Mouse (Mus musculus): Measurements from ENCODE around the gene Aqp5. TPM values are rescaled to one million over a fixed set of nuclear protein-coding genes. Genes with fewer than 3 reads are reported as not detected.

The Aqp5 gene
- polyA plus RNA-seq, 1 experiment from 2014 or later: 0.72 TPM

GRCm38 (mm10) chr15:99589237-99589636, 1.3 kb upstream of the Aqp5 start:
- no peak for ATAC-seq (ENCODE audit: insufficient number of reproducible peaks, insufficient read depth, low FRiP score, low read depth)
- Histone ChIP-seq H3K9me3 (ENCODE audit: control insufficient read depth, low read depth, low read length) (no peaks in the 10 kb centered on the region), H3K4me3 (ENCODE audit: low read depth, low read length) (no peak overlapping the region), H3K4me1 (ENCODE audit: control insufficient read depth, insufficient read depth, low read length) (peaks cover 15% of the 10 kb centered on the region), H3K36me3 (ENCODE audit: control insufficient read depth, insufficient read depth, low read length) (no peaks in the 10 kb centered on the region), H3K27me3 (ENCODE audit: control insufficient read depth, insufficient read depth, low read length) (peaks cover 88% of the 10 kb centered on the region), H3K4me2 (replicated peaks; ENCODE audit: low read depth, low read length) (no peak overlapping the region), H3K9ac (replicated peaks; ENCODE audit: low read depth, low read length) (no peak overlapping the region), H3K27ac (ENCODE audit: low read length) (no peak overlapping the region)
- 11% methylated on average over 9 of the region's 9 CpGs for WGBS

DNA sequence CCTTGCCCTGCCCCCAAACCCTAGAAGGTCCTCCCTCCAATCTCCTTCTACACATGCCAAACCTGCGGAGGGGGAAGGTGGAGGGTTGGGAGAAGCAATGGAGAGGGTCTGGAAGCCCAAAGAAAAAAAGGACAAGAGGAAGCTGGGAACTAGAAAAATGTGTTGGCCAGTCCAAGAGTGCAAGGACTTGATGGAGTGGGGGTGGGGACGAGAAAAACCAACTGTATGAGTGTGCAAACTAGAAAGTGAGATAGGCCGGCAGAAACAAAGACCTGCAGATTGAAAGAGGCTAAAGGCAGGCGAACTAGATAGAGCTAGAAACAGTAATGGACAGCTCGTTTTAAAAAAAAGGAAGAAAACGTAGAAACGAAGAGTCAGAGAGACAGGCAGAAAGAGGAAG, 878 bp upstream of the Aqp5 start:
- Histone ChIP-seq H3K4me2 (replicated peaks; ENCODE audit: low read depth, low read length) (no peak overlapping the region), H3K4me1 (ENCODE audit: control insufficient read depth, insufficient read depth, low read length) (peaks cover 10% of the 10 kb centered on the region), H3K9ac (replicated peaks; ENCODE audit: low read depth, low read length) (no peak overlapping the region), H3K36me3 (ENCODE audit: control insufficient read depth, insufficient read depth, low read length) (no peaks in the 10 kb centered on the region), H3K27me3 (ENCODE audit: control insufficient read depth, insufficient read depth, low read length) (peaks cover 87% of the 10 kb centered on the region), H3K9me3 (ENCODE audit: control insufficient read depth, low read depth, low read length) (no peaks in the 10 kb centered on the region), H3K4me3 (ENCODE audit: low read depth, low read length) (no peak overlapping the region), H3K27ac (ENCODE audit: low read length) (no peak overlapping the region)
- 20% methylated on average over 7 of the region's 7 CpGs for WGBS
- no peak for ATAC-seq (ENCODE audit: insufficient number of reproducible peaks, insufficient read depth, low FRiP score, low read depth)

GRCm38 (mm10) chr15:99592177-99592576, 1.6 kb downstream of the Aqp5 start:
- no peak overlapping the region for H3K9ac ChIP-seq (replicated peaks; ENCODE audit: low read depth, low read length)
- H3K4me2 ChIP-seq (replicated peaks; ENCODE audit: low read depth, low read length): no peak overlapping the region
- no peak for ATAC-seq (ENCODE audit: insufficient number of reproducible peaks, insufficient read depth, low FRiP score, low read depth)
- WGBS: 63% methylated on average over 8 of the region's 8 CpGs
- H3K36me3 ChIP-seq (ENCODE audit: control insufficient read depth, insufficient read depth, low read length): no peaks in the 10 kb centered on the region
- peaks cover 69% of the 10 kb centered on the region for H3K27me3 ChIP-seq (ENCODE audit: control insufficient read depth, insufficient read depth, low read length)
- no peaks in the 10 kb centered on the region for H3K9me3 ChIP-seq (ENCODE audit: control insufficient read depth, low read depth, low read length)
- H3K27ac ChIP-seq (ENCODE audit: low read length): no peak overlapping the region
- H3K4me3 ChIP-seq (ENCODE audit: low read depth, low read length): no peak overlapping the region
- peaks cover 6% of the 10 kb centered on the region; the same call in 1 of the 2 replicates for H3K4me1 ChIP-seq (ENCODE audit: control insufficient read depth, insufficient read depth, low read length)

DNA sequence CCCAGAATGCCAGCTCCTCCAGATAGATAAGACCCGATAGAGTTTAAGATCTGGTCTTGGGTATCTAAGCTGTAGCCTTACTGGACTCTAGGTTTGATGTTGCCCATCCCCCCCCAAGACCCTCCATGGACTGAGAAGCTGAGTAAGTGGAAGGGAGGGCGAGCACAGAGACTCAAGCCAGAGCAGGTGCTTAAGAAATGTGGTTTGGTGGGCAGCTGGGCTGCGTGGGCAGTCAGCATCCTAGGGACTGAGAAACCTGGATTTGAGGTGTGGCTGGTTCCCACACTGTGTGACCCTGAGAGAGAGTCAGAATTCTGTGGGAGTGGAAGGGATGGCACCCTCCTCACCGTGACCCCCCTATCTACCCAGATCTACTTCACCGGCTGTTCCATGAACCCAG, 2.3 kb downstream of the Aqp5 start:
- Histone ChIP-seq H3K27ac (ENCODE audit: low read length) (no peak overlapping the region), H3K9ac (replicated peaks; ENCODE audit: low read depth, low read length) (no peak overlapping the region), H3K4me3 (ENCODE audit: low read depth, low read length) (no peak overlapping the region), H3K4me2 (replicated peaks; ENCODE audit: low read depth, low read length) (no peak overlapping the region), H3K9me3 (ENCODE audit: control insufficient read depth, low read depth, low read length) (no peaks in the 10 kb centered on the region), H3K4me1 (ENCODE audit: control insufficient read depth, insufficient read depth, low read length) (peaks cover 6% of the 10 kb centered on the region; the same call in 1 of the 2 replicates), H3K36me3 (ENCODE audit: control insufficient read depth, insufficient read depth, low read length) (no peaks in the 10 kb centered on the region), H3K27me3 (ENCODE audit: control insufficient read depth, insufficient read depth, low read length) (peaks cover 63% of the 10 kb centered on the region)
- 79% methylated on average over 5 of the region's 5 CpGs for WGBS
- ATAC-seq (ENCODE audit: insufficient number of reproducible peaks, insufficient read depth, low FRiP score, low read depth): no peak

GRCm38 (mm10) chr15:99594951-99595350, 4.4 kb downstream of the Aqp5 start:
- no peak for ATAC-seq (ENCODE audit: insufficient number of reproducible peaks, insufficient read depth, low FRiP score, low read depth)
- peaks cover 44% of the 10 kb centered on the region for H3K27me3 ChIP-seq (ENCODE audit: control insufficient read depth, insufficient read depth, low read length)
- H3K4me1 ChIP-seq (ENCODE audit: control insufficient read depth, insufficient read depth, low read length): peaks cover 6% of the 10 kb centered on the region; the same call in 1 of the 2 replicates
- H3K9me3 ChIP-seq (ENCODE audit: control insufficient read depth, low read depth, low read length): no peaks in the 10 kb centered on the region
- H3K36me3 ChIP-seq (ENCODE audit: control insufficient read depth, insufficient read depth, low read length): no peaks in the 10 kb centered on the region
- no peak overlapping the region for H3K27ac ChIP-seq (ENCODE audit: low read length)
- no peak overlapping the region for H3K4me3 ChIP-seq (ENCODE audit: low read depth, low read length)
- no peak overlapping the region for H3K9ac ChIP-seq (replicated peaks; ENCODE audit: low read depth, low read length)
- H3K4me2 ChIP-seq (replicated peaks; ENCODE audit: low read depth, low read length): no peak overlapping the region
- 75% methylated on average over 10 of the region's 10 CpGs for WGBS

DNA sequence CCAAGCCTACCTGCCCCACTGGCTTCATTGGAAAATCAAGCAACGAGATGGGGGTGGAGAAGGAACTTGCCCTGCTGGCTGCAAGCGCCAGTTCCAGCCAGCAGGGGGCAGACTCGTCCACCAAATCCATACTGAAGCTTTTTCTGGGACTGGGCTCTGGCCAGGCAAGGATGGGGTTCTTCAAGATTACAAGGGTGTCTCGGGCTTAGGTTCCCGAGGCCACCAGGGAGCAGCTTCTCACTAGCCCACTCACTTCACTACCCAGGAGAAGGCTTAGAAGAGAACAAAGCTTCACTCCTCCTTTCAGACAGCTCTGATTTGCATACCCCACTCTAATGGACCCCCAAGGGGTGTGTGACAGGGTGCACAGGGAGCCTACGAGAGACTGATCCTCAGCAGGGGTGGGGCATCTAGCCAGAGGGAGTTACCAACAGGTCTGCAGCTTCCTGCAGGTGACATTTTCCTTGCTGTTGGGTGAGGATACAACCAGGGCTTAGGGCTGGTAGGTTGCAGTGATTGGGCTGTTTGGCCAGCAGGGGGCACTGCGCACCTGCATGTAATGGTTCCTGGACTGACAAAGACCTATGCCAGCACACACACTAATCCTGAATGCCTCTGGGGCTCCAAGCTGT, 5.6 kb downstream of the Aqp5 start:
- Histone ChIP-seq H3K27me3 (ENCODE audit: control insufficient read depth, insufficient read depth, low read length) (peaks cover 37% of the 10 kb centered on the region), H3K4me1 (ENCODE audit: control insufficient read depth, insufficient read depth, low read length) (no peaks in the 10 kb centered on the region), H3K36me3 (ENCODE audit: control insufficient read depth, insufficient read depth, low read length) (no peaks in the 10 kb centered on the region), H3K4me3 (ENCODE audit: low read depth, low read length) (no peak overlapping the region), H3K4me2 (replicated peaks; ENCODE audit: low read depth, low read length) (no peak overlapping the region), H3K9me3 (ENCODE audit: control insufficient read depth, low read depth, low read length) (no peaks in the 10 kb centered on the region), H3K9ac (replicated peaks; ENCODE audit: low read depth, low read length) (no peak overlapping the region), H3K27ac (ENCODE audit: low read length) (no peak overlapping the region)
- under 1% methylated on average over 7 of the region's 7 CpGs for WGBS
- ATAC-seq (ENCODE audit: insufficient number of reproducible peaks, insufficient read depth, low FRiP score, low read depth): peak; percentile 72

GRCm38 (mm10) chr15:99596841-99597240, 6.3 kb downstream of the Aqp5 start:
- no peak for ATAC-seq (ENCODE audit: insufficient number of reproducible peaks, insufficient read depth, low FRiP score, low read depth)
- H3K4me1 ChIP-seq (ENCODE audit: control insufficient read depth, insufficient read depth, low read length): no peaks in the 10 kb centered on the region
- no peak overlapping the region for H3K27ac ChIP-seq (ENCODE audit: low read length)
- no peak overlapping the region for H3K4me3 ChIP-seq (ENCODE audit: low read depth, low read length)
- H3K27me3 ChIP-seq (ENCODE audit: control insufficient read depth, insufficient read depth, low read length): peaks cover 30% of the 10 kb centered on the region
- 55% methylated on average over 7 of the region's 7 CpGs for WGBS
- H3K9ac ChIP-seq (replicated peaks; ENCODE audit: low read depth, low read length): no peak overlapping the region
- H3K36me3 ChIP-seq (ENCODE audit: control insufficient read depth, insufficient read depth, low read length): no peaks in the 10 kb centered on the region
- H3K9me3 ChIP-seq (ENCODE audit: control insufficient read depth, low read depth, low read length): no peaks in the 10 kb centered on the region
- no peak overlapping the region for H3K4me2 ChIP-seq (replicated peaks; ENCODE audit: low read depth, low read length)

GRCm38 (mm10) chr15:99597596-99597995, 7.0 kb downstream of the Aqp5 start:
- ATAC-seq (ENCODE audit: insufficient number of reproducible peaks, insufficient read depth, low FRiP score, low read depth): no peak
- Histone ChIP-seq H3K9ac (replicated peaks; ENCODE audit: low read depth, low read length) (no peak overlapping the region), H3K36me3 (ENCODE audit: control insufficient read depth, insufficient read depth, low read length) (no peaks in the 10 kb centered on the region), H3K27ac (ENCODE audit: low read length) (no peak overlapping the region), H3K27me3 (ENCODE audit: control insufficient read depth, insufficient read depth, low read length) (peaks cover 22% of the 10 kb centered on the region), H3K4me3 (ENCODE audit: low read depth, low read length) (no peak overlapping the region), H3K9me3 (ENCODE audit: control insufficient read depth, low read depth, low read length) (no peaks in the 10 kb centered on the region), H3K4me2 (replicated peaks; ENCODE audit: low read depth, low read length) (no peak overlapping the region), H3K4me1 (ENCODE audit: control insufficient read depth, insufficient read depth, low read length) (no peaks in the 10 kb centered on the region; the same call in 1 of the 2 replicates)
- WGBS: 49% methylated on average over 8 of the region's 8 CpGs

All from stomach, embryonic 14.5 days (tissue).